Mouse (Mus musculus) neural tube, embryonic 10.5 days (tissue): Measurements from ENCODE around the gene Grb10.
A peak's percentile ranks its signal among the peaks of the same experiment; 100 is the strongest.

Source experiments
- DNase-seq: peaks from one replicate; pipeline ENCODE4 v3.0.0-alpha.2; 2017; ENCODE audit warnings: low spot score; ENCODE audit errors: extremely low spot score

Grb10 gene

GRCm38 (mm10) chr11:12038470-12038985, at the start of gene Grb10:
TSS of gene Grb10 (minus strand) at chr11:12038683.
- no peak for DNase-seq

GRCm38 (mm10) chr11:12081638-12082037, 43.2 kb upstream of the Grb10 start:
- DNase-seq = no peak

GRCm38 (mm10) chr11:12079231-12079630, 40.7 kb upstream of the Grb10 start:
- DNase-seq = no peak

GRCm38 (mm10) chr11:12075449-12075848, 37.0 kb upstream of the Grb10 start:
- DNase-seq = no peak

GRCm38 (mm10) chr11:12073394-12074226, 35.1 kb upstream of the Grb10 start:
- no peak for DNase-seq

- no peak for DNase-seq
These were observed 33.8 kb upstream of the Grb10 start for GRCm38 (mm10) chr11:12072322-12072721.

- no peak for DNase-seq
These were observed 20.5 kb upstream of the Grb10 start for GRCm38 (mm10) chr11:12059005-12059404.

- no peak for DNase-seq
These were observed 10.3 kb upstream of the Grb10 start for GRCm38 (mm10) chr11:12048547-12049327.

GRCm38 (mm10) chr11:12048135-12048534, 9.7 kb upstream of the Grb10 start:
- no peak for DNase-seq

GRCm38 (mm10) chr11:12044245-12044644, 5.8 kb upstream of the Grb10 start:
- DNase-seq = no peak

- DNase-seq = no peak
These were observed 3.3 kb upstream of the Grb10 start for GRCm38 (mm10) chr11:12041787-12042186.

- no peak for DNase-seq
These were observed 2.9 kb upstream of the Grb10 start for GRCm38 (mm10) chr11:12041379-12041778.

- no peak for DNase-seq
These were observed 1.9 kb upstream of the Grb10 start for GRCm38 (mm10) chr11:12040391-12040790.

GRCm38 (mm10) chr11:12039748-12040147, 1.3 kb upstream of the Grb10 start:
- DNase-seq = no peak

GRCm38 (mm10) chr11:12039098-12039497, 615 bp upstream of the Grb10 start:
- peak; percentile 61 for DNase-seq

GRCm38 (mm10) chr11:12037689-12038469, 604 bp downstream of the Grb10 start:
- no peak for DNase-seq

- peak; percentile 74 for DNase-seq
These were observed 1.3 kb downstream of the Grb10 start for GRCm38 (mm10) chr11:12037075-12037686.

GRCm38 (mm10) chr11:12035916-12036910, 2.3 kb downstream of the Grb10 start:
- peak; percentile 60 for DNase-seq

GRCm38 (mm10) chr11:12035324-12035723, 3.2 kb downstream of the Grb10 start:
- peak; percentile 51 for DNase-seq

- DNase-seq = peak; percentile 46
These were observed 3.7 kb downstream of the Grb10 start for GRCm38 (mm10) chr11:12034781-12035180.
